ENCODE assay signal across 9 mouse cellular contexts in the genomic region with DNA sequence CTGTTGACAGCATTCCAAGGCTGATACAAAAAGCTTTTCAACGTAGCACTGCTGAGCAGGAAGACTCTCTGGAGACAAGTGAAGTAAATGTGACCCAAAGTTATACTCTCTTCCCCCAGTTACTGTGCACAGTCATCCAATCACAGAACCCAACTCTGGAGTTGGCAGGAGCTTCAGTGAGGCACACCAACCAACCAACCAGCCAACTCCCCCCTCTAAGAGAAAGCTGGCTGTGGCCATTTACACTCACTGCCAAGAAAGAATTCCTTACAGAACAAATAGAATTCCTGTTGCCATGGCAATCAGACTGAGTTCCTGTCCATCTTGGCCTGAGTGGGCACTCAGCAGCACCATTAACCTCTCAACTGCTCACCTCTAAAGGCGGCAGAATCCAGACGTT. TPM values are rescaled to one million over a fixed set of nuclear protein-coding genes. Genes with fewer than 3 reads are reported as not detected.
A peak's percentile ranks its signal among the peaks of the same experiment; 100 is the strongest.
DNase-seq lines count a peak whose midpoint lies in the region; ATAC-seq lines count a peak whose summit lies in the region.
"Had no signal": no experiment of that assay in that cellular context is flagged by ENCODE, and none has a peak within 500 bp of the region (broad histone marks: within the 10 kb centered on the region; RNA-seq: fewer than 3 reads in every experiment).

No protein-coding gene starts in this region.

- peaks cover 8% of the 10 kb centered on the region for H3K4me1 ChIP-seq in forebrain, embryonic 16.5 days (replicated peaks; ENCODE audit: control insufficient read depth, insufficient read depth, low read length)
- peaks cover 39% of the 10 kb centered on the region for H3K4me1 ChIP-seq in hindbrain, embryonic 15.5 days (replicated peaks)

- no peak overlapping the region for H3K4me3 ChIP-seq in forebrain, embryonic 16.5 days (replicated peaks; ENCODE audit: low read length)
- no peak overlapping the region for H3K4me3 ChIP-seq in hindbrain, embryonic 15.5 days

- no peaks in the 10 kb centered on the region for H3K9me3 ChIP-seq in forebrain, embryonic 16.5 days (ENCODE audit: control insufficient read depth, low read length)
- no peaks in the 10 kb centered on the region for H3K9me3 ChIP-seq in hindbrain, embryonic 15.5 days

- WGBS in forebrain, embryonic 16.5 days, result 28% methylated on average over 3 of the region's 3 CpGs
- 38% methylated on average over 3 of the region's 3 CpGs for WGBS in hindbrain, embryonic 15.5 days

- H3K27ac ChIP-seq in forebrain, embryonic 16.5 days (ENCODE audit: low read length), result peak overlapping the region; percentile 37; the same call in 1 of the 2 replicates
- H3K27ac ChIP-seq in hindbrain, embryonic 15.5 days (replicated peaks), result peak overlapping the region; percentile 72

- no peaks in the 10 kb centered on the region for H3K36me3 ChIP-seq in forebrain, embryonic 16.5 days (ENCODE audit: control insufficient read depth, insufficient read depth)
- H3K36me3 ChIP-seq in hindbrain, embryonic 15.5 days, result no peaks in the 10 kb centered on the region

- DNase-seq in kidney, adult 9 months, result peak; percentile 49
- DNase-seq in kidney, postnatal 4 days, result no peak
- peak; percentile 44 to 48 for DNase-seq in adrenal gland, postnatal 36 days
- DNase-seq in lung, postnatal 10 days, result peak; percentile 84
- DNase-seq in MN1 (ENCODE audit: low spot score), result no peak

- H3K4me2 ChIP-seq in forebrain, embryonic 16.5 days (ENCODE audit: low read length), result peak overlapping the region; percentile 11; the same call in 1 of the 2 replicates
- H3K4me2 ChIP-seq in hindbrain, embryonic 15.5 days, result 0 out of 2 replicates have a peak overlapping the region, but pooled peaks have one; percentile 14

- ATAC-seq in forebrain, embryonic 16.5 days, result peak; percentile 91
- peak; percentile 87 for ATAC-seq in hindbrain, embryonic 15.5 days (ENCODE audit: low FRiP score, low read depth)
- no peak for ATAC-seq in monocyte, adult 5-6 weeks (replicated peaks; ENCODE audit: insufficient number of reproducible peaks, low FRiP score, low TSS enrichment, poor library complexity, severe bottlenecking)
- ATAC-seq: Patski had no signal

- no peak overlapping the region for H3K9ac ChIP-seq in forebrain, embryonic 16.5 days (replicated peaks; ENCODE audit: low read depth, low read length)
- H3K9ac ChIP-seq in hindbrain, embryonic 15.5 days, result no peak overlapping the region

- H3K27me3 ChIP-seq in forebrain, embryonic 16.5 days (replicated peaks; ENCODE audit: control insufficient read depth, insufficient read depth, low read length), result no peaks in the 10 kb centered on the region
- H3K27me3 ChIP-seq in hindbrain, embryonic 15.5 days, result no peaks in the 10 kb centered on the region
- H3K27me3 ChIP-seq: Patski had no signal

RNA-seq across cellular contexts. Expression of a gene that starts 24.4 kb away (rescaled TPM):
- total RNA-seq in adrenal gland, postnatal 36 days (2021), result 100 to 1,000 TPM; 310 to 342 TPM
- 149 and 159 TPM in 2 replicates for polyA plus RNA-seq in forebrain, embryonic 16.5 days (2015; fragmentation: Nextera tagmentation; extraction: Ambion mirVana)
- polyA plus RNA-seq in hindbrain, embryonic 15.5 days (2015; fragmentation: Nextera tagmentation; extraction: Ambion mirVana), result 177 and 181 TPM in 2 replicates
- total RNA-seq in monocyte, adult 5-6 weeks (2017), result 99.6 to 222 TPM (median 123 TPM) in 3 replicates

Comparison
In these comparisons a context has a peak if more than half of its experiments do, and no peak if none do; other contexts are left out.
1. DNase-seq: peak in kidney, adult 9 months (single experiment), adrenal gland, postnatal 36 days (2 of 2) and lung, postnatal 10 days (single experiment); none in kidney, postnatal 4 days (0 of 2) and MN1 (single experiment).